Mouse (Mus musculus) embryonic facial prominence, embryonic 10.5 days (tissue): ENCODE data around the gene Dedd2. TPM values are rescaled to one million over a fixed set of nuclear protein-coding genes. Genes with fewer than 3 reads are reported as not detected.

Experiments used
- DNase-seq: peaks from one replicate; pipeline ENCODE4 v3.0.0-alpha.2; 2017; ENCODE audit warnings: low spot score
- H3K27ac ChIP-seq: fragments of 300-500 bp; sonication (generic); replicated peaks from 2 replicates; pipeline ENCODE4 v1.5.1; 2016; ENCODE audit warnings: mild to moderate bottlenecking
- H3K27me3 ChIP-seq: fragments of 300-500 bp; sonication (generic); replicated peaks from 2 replicates; pipeline ENCODE4 v1.6.1; 2016; ENCODE audit warnings: low read depth, mild to moderate bottlenecking; ENCODE audit not compliant: poor library complexity, severe bottlenecking
- H3K36me3 ChIP-seq: fragments of 300-500 bp; sonication (generic); replicated peaks from 2 replicates; pipeline ENCODE4 v1.6.1; 2016; ENCODE audit warnings: mild to moderate bottlenecking, moderate library complexity
- H3K4me1 ChIP-seq: fragments of 300-500 bp; sonication (generic); 2 replicates; pipeline ENCODE4 v1.6.1; 2016
- H3K4me3 ChIP-seq: fragments of 300-500 bp; sonication (generic); 2 replicates; pipeline ENCODE4 v1.5.1; 2016; ENCODE audit warnings: mild to moderate bottlenecking, moderate library complexity
- H3K9me3 ChIP-seq: fragments of 300-500 bp; sonication (generic); 2 replicates; pipeline ENCODE4 v1.6.1; 2016; ENCODE audit warnings: mild to moderate bottlenecking
- WGBS: fragments of 180-500 bp; shearing (Covaris S2); methylation state at CpG from one replicate; pipeline ENCODE4 v1.1.7; 2016; 5-methylcytosine and 5-hydroxymethylcytosine counted together
- polyA plus RNA-seq: library from polyadenylated mRNA; unstranded; fragments of >200 nt; fragmentation: Nextera tagmentation; extraction: Ambion mirVana; gene quantifications from 2 replicates; pipeline ENCODE4 v1.2.1, GENCODE M21; 2016

Dedd2 gene
- polyA plus RNA-seq, 1 experiment from 2014 or later, result 12.0 TPM

- H3K36me3 ChIP-seq, result no peaks in the 10 kb centered on the region
- WGBS, result under 1% methylated on average over 56 of the region's 56 CpGs
- H3K4me1 ChIP-seq, result peaks cover 51% of the 10 kb centered on the region
- peak overlapping the region; percentile 80 for H3K27ac ChIP-seq
- H3K9me3 ChIP-seq, result no peaks in the 10 kb centered on the region
- peak; percentile 43 for DNase-seq
- peak overlapping the region; percentile 69 for H3K4me3 ChIP-seq
- peaks cover 95% of the 10 kb centered on the region for H3K27me3 ChIP-seq
Measured at GRCm38 (mm10) chr7:25178787-25179605, 41.4 kb downstream of the Dedd2 start.

GRCm38 (mm10) chr7:25178317-25178716 lies 42.1 kb downstream of the Dedd2 start:
- no peaks in the 10 kb centered on the region for H3K9me3 ChIP-seq
- peaks cover 58% of the 10 kb centered on the region for H3K4me1 ChIP-seq
- H3K27me3 ChIP-seq, result peaks cover 90% of the 10 kb centered on the region
- peak overlapping the region; percentile 19; the same call in 1 of the 2 replicates for H3K27ac ChIP-seq
- no peaks in the 10 kb centered on the region for H3K36me3 ChIP-seq
- 1% methylated on average over 17 of the region's 17 CpGs for WGBS
- DNase-seq, result no peak
- H3K4me3 ChIP-seq, result peak overlapping the region; percentile 69

- no peak overlapping the region for H3K4me3 ChIP-seq
- H3K9me3 ChIP-seq, result no peaks in the 10 kb centered on the region
- no peak for DNase-seq
- H3K27ac ChIP-seq, result no peak overlapping the region
- no peaks in the 10 kb centered on the region for H3K36me3 ChIP-seq
- 57% methylated on average over 11 of the region's 11 CpGs for WGBS
- H3K4me1 ChIP-seq, result peaks cover 52% of the 10 kb centered on the region
- peaks cover 70% of the 10 kb centered on the region for H3K27me3 ChIP-seq
Measured at GRCm38 (mm10) chr7:25174343-25174742, 46.1 kb downstream of the Dedd2 start.

GRCm38 (mm10) chr7:25172669-25173068 lies 47.7 kb downstream of the Dedd2 start:
- no peak overlapping the region; the same call in 1 of the 2 replicates for H3K27ac ChIP-seq
- peaks cover 61% of the 10 kb centered on the region for H3K27me3 ChIP-seq
- no peak overlapping the region for H3K4me3 ChIP-seq
- H3K4me1 ChIP-seq, result peaks cover 36% of the 10 kb centered on the region
- peak; percentile 38 for DNase-seq
- no peaks in the 10 kb centered on the region for H3K9me3 ChIP-seq
- no peaks in the 10 kb centered on the region for H3K36me3 ChIP-seq
- WGBS, result 27% methylated on average over 5 of the region's 5 CpGs

GRCm38 (mm10) chr7:25170583-25170982 lies 49.8 kb downstream of the Dedd2 start:
- 40% methylated on average over 3 of the region's 3 CpGs for WGBS
- H3K27ac ChIP-seq, result no peak overlapping the region
- no peaks in the 10 kb centered on the region for H3K9me3 ChIP-seq
- H3K4me3 ChIP-seq, result no peak overlapping the region
- no peak for DNase-seq
- peaks cover 40% of the 10 kb centered on the region for H3K27me3 ChIP-seq
- peaks cover 35% of the 10 kb centered on the region for H3K4me1 ChIP-seq
- H3K36me3 ChIP-seq, result no peaks in the 10 kb centered on the region

- no peaks in the 10 kb centered on the region for H3K9me3 ChIP-seq
- peaks cover 30% of the 10 kb centered on the region for H3K27me3 ChIP-seq
- H3K4me3 ChIP-seq, result no peak overlapping the region
- 87% methylated on average over 5 of the region's 5 CpGs for WGBS
- H3K27ac ChIP-seq, result no peak overlapping the region
- no peak for DNase-seq
- no peaks in the 10 kb centered on the region; the same call in 1 of the 2 replicates for H3K4me1 ChIP-seq
- H3K36me3 ChIP-seq, result no peaks in the 10 kb centered on the region
Measured at GRCm38 (mm10) chr7:25166106-25166505, 54.3 kb downstream of the Dedd2 start.

GRCm38 (mm10) chr7:25156158-25156648 lies 64.2 kb downstream of the Dedd2 start:
- H3K4me1 ChIP-seq, result peaks cover 61% of the 10 kb centered on the region
- peak overlapping the region; percentile 32; the same call in 1 of the 2 replicates for H3K4me3 ChIP-seq
- H3K27me3 ChIP-seq, result peaks cover 75% of the 10 kb centered on the region

GRCm38 (mm10) chr7:25155469-25156157 lies 64.8 kb downstream of the Dedd2 start:
- peak overlapping the region; percentile 57; the same call in 1 of the 2 replicates for H3K27ac ChIP-seq
- no peaks in the 10 kb centered on the region for H3K36me3 ChIP-seq
- H3K4me1 ChIP-seq, result peaks cover 67% of the 10 kb centered on the region
- peak overlapping the region; percentile 32 for H3K4me3 ChIP-seq
- no peaks in the 10 kb centered on the region for H3K9me3 ChIP-seq
- no peak for DNase-seq
- H3K27me3 ChIP-seq, result peaks cover 80% of the 10 kb centered on the region
- WGBS, result 7% methylated on average over 17 of the region's 17 CpGs

More at GRCm38 (mm10) chr7:25156158-25156648, 64.2 kb downstream of the Dedd2 start:
- Histone ChIP-seq H3K9me3 (no peaks in the 10 kb centered on the region), H3K27ac (peak overlapping the region; percentile 57; the same call in 1 of the 2 replicates), H3K36me3 (no peaks in the 10 kb centered on the region)
- 30% methylated on average over 14 of the region's 14 CpGs for WGBS
- no peak for DNase-seq

GRCm38 (mm10) chr7:25154648-25155047 lies 65.8 kb downstream of the Dedd2 start:
- H3K36me3 ChIP-seq, result no peaks in the 10 kb centered on the region
- H3K4me1 ChIP-seq, result peaks cover 76% of the 10 kb centered on the region
- no peaks in the 10 kb centered on the region for H3K9me3 ChIP-seq
- H3K27me3 ChIP-seq, result peaks cover 89% of the 10 kb centered on the region
- H3K4me3 ChIP-seq, result peak overlapping the region; percentile 32; the same call in 1 of the 2 replicates
- WGBS, result 66% methylated on average over 4 of the region's 4 CpGs
- no peak for DNase-seq
- no peak overlapping the region for H3K27ac ChIP-seq

- H3K4me3 ChIP-seq, result peak overlapping the region; percentile 31; the same call in 1 of the 2 replicates
- no peak for DNase-seq
- no peaks in the 10 kb centered on the region for H3K36me3 ChIP-seq
- H3K27me3 ChIP-seq, result peaks cover 94% of the 10 kb centered on the region
- peak overlapping the region; percentile 78 for H3K27ac ChIP-seq
- WGBS, result 49% methylated on average over 7 of the region's 7 CpGs
- H3K4me1 ChIP-seq, result peaks cover 79% of the 10 kb centered on the region
- no peaks in the 10 kb centered on the region for H3K9me3 ChIP-seq
Measured at GRCm38 (mm10) chr7:25153841-25154240, 66.6 kb downstream of the Dedd2 start.

- no peaks in the 10 kb centered on the region for H3K9me3 ChIP-seq
- no peak for DNase-seq
- 38% methylated on average over 10 of the region's 10 CpGs for WGBS
- peaks cover 98% of the 10 kb centered on the region for H3K27me3 ChIP-seq
- no peaks in the 10 kb centered on the region for H3K36me3 ChIP-seq
- H3K4me1 ChIP-seq, result peaks cover 75% of the 10 kb centered on the region
- H3K27ac ChIP-seq, result peak overlapping the region; percentile 78
- peak overlapping the region; percentile 31 for H3K4me3 ChIP-seq
Measured at GRCm38 (mm10) chr7:25151916-25152556, 68.4 kb downstream of the Dedd2 start.

- peaks cover 91% of the 10 kb centered on the region for H3K27me3 ChIP-seq
- DNase-seq, result peak; percentile 67
- H3K27ac ChIP-seq, result peak overlapping the region; percentile 78
- under 1% methylated on average over 7 of the region's 7 CpGs for WGBS
- H3K9me3 ChIP-seq, result no peaks in the 10 kb centered on the region
- no peaks in the 10 kb centered on the region for H3K36me3 ChIP-seq
- H3K4me3 ChIP-seq, result peak overlapping the region; percentile 27
- H3K4me1 ChIP-seq, result peaks cover 66% of the 10 kb centered on the region
Measured at GRCm38 (mm10) chr7:25151009-25151408, 69.4 kb downstream of the Dedd2 start.
